Mouse (Mus musculus) ovary, postnatal 36 days (tissue): ENCODE results near the gene Vwa7.

Experiments
- DNase-seq: peaks from one replicate; pipeline ENCODE4 v3.0.0; 2022; ENCODE audit warnings: low spot score, mixed read lengths

Gene Vwa7

DNA sequence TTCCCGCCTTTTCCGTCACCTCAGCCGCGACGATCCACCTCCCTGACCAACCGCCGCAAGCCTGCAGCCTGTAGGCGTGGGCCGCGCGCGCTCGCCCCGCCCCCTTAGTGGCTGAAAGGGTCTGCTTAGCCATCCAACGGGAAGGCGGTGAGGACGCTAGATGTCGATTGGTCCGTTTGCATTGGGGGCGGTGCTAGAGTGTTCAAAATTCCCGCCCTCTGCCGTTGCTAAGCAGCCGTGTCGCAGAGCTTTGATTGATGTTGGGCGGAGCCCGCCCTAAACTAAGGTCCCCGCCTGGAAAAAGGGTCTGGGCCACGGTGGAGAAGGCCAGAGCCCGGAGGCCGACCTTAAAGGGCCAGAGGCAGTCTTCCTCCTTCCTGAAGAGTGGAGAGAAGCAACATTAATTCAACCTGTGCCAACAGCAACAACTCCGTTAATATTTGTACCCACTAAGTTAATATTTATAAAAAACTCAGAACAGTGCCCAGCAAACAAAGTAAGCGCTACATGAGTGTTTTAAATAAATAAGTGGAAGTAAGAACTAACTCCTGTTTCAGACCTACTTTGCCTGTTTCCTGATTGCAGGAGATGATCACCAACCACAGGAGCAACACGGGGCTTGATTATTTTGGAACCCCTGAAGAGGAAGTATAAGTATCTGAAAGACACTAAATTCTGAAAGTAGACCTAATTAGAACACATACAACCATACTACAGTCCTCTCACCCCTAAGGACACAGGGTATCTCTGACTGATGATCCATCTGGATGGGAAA, 30.5 kb downstream of the Vwa7 start, which contains the start of gene Msh5:
Gene Msh5, minus strand, starts transcription at position 65 of the 775 bp plus-strand sequence.
- peak; percentile 95 for DNase-seq

DNA sequence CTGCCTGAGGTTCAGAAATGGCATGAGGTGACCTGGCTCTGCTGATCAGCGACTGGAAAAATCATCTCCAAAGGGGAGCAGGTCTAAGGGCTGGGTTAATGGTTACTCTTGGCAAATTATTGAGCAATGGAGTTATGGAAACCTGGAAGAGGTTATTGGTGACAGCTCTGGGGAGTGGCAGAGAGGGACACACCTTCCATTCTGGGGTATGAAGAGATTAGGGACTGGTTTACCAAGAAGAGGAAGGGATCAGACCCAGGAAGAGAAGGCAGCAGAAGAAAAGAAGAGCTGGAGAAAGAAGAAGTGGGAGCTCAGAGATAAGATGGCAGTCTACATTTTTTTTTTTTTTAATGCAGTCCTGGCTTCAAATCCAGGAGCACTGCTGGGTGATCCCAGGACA, 31.3 kb downstream of the Vwa7 start:
- no peak for DNase-seq

DNA sequence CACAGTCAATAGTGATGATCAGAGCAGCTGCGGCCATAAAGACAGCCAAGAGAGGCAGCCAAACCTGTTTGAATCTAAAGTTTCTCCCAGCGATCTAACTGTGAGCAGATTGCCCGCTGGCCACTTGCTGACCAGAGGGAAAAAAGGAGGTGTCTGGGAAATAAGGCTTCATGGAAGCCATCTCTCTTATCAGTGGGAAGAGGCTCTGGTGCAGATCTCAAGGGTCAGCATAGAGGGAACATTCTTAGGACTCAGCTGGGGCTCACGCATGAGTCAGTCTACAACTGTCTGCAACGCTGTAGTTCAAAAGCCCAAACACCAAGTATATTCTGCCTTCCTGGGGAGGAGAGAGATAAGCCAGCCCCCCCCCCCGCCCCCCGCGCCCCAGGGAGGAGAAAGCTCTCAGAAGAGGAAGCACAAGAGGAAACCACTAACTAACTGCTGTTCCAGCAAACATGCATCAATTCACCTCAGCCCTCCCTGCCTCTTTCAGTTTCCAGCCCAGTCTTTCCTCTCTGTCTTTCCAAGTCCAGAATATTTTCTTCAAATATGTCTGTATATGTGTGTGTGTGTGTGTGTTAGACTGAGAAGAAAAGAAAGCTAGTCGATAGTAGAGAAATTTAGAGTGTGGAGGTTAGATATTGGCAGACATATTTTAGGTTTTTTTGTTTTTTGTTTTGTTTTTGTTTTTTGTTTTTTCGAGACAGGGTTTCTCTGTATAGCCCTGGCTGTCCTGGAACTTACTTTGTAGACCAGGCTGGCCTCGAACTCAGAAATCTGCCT, 32.0 kb downstream of the Vwa7 start:
- DNase-seq: no peak

GRCm38 (mm10) chr17:35048932-35049440, 32.6 kb downstream of the Vwa7 start:
- DNase-seq: no peak

- peak; percentile 45 for DNase-seq
Observed at GRCm38 (mm10) chr17:35049561-35050016, 33.2 kb downstream of the Vwa7 start, which contains the start of gene Clic1. TSS of gene Clic1 (plus strand) at chr17:35049966.

GRCm38 (mm10) chr17:35050126-35050750, 33.9 kb downstream of the Vwa7 start:
- peak; percentile 78 for DNase-seq

- peak; percentile 57 for DNase-seq
Observed at GRCm38 (mm10) chr17:35051156-35052086, 35.0 kb downstream of the Vwa7 start.

DNA sequence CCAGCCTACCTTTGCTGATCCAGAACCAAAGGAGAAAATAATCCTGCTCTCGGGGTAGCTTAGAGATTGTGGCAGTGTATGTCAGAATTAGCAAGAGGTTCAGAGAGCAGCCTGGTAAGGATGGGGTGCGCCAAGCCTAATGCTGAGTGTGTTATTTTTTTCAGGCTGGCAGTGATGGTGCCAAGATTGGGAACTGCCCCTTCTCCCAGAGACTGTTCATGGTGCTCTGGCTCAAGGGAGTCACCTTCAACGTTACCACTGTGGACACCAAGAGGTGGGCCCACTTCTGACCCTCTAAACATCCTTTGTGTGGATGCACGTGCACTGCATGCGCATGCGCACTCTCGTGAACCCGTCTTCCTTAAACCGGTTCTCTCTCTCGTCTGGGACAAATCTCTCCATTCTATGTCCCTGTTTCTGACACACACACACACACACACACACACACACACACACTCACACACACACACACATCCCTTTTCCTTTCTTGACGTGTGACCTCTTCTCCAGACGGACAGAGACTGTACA, 36.0 kb downstream of the Vwa7 start:
- no peak for DNase-seq

DNA sequence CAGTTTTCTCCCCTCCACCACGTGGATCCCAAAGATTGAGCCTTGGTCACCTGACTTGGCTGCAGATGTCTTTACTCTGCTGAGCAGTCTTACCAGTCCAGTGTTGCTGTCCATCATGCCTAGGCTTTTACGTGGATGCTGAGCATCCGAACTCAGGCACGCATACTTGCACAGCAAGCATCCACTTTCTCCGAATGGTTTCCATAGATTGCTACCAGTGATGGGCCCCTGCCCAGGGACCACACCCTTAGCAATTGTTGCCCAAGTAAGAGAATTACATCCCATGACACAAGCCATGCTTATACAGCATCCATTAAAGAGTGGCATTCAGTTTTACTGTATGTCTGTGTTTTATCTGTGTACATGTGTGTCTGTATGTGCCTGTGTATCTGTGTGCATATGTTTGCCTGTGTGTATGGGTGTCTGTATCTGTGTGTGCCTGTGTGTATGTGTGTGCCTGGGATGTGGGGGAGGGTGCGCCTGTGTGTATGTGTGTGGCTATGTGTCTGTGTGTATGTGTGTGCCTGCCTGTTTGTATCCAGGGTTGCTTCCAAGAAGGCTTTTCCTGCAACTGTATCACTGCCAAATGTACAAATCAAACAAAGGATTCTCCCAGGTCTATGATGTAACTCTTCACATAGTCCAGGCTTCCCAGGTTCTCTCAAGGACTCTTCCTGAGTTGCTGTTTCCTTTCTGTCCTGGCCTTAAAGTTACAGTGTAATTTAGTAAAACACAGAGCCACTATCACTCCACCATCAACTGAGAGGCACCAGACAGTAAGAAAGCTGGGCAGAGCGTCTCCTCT, 39.5 kb downstream of the Vwa7 start:
- DNase-seq: no peak

DNA sequence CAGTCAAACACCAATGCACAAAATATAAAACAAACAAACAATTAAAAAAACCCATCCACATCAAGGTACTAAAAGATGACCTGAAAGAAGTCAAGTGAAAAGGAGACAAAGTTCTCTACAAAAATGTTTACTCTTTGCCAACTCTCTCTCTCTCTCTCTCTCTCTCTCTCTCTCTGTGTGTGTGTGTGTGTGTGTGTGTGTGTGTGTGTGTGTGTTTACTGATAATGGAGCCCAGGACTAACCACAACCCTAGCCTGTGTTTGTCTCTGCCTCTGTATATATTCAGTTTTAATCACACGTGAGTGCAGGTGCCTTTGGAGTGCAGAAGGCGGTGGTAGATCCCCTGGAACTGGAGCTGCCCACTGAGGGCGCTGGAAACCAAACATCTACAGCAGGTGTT, 40.7 kb downstream of the Vwa7 start:
- DNase-seq: no peak

DNA sequence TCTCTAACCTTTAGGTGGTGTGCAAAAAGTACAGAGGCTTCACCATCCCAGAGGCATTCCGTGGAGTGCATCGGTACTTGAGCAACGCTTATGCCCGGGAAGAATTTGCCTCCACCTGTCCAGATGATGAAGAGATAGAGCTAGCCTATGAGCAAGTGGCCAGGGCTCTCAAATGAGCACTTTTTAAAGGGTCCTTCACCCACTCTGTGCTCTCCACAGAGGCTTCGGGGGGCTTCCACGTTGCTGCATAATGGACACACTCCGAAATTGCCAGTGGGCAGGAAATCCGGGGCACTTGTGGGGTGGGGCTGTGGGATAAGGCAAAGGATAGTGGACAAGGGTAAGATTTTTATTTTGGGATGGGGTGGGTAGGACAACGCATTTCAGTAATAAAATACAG, 41.9 kb downstream of the Vwa7 start:
- no peak for DNase-seq

- peak; percentile 88 for DNase-seq
Observed at GRCm38 (mm10) chr17:35058911-35059892, 42.8 kb downstream of the Vwa7 start, which contains the start of gene Ddah2. TSS of gene Ddah2 (plus strand) at chr17:35059035.

DNA sequence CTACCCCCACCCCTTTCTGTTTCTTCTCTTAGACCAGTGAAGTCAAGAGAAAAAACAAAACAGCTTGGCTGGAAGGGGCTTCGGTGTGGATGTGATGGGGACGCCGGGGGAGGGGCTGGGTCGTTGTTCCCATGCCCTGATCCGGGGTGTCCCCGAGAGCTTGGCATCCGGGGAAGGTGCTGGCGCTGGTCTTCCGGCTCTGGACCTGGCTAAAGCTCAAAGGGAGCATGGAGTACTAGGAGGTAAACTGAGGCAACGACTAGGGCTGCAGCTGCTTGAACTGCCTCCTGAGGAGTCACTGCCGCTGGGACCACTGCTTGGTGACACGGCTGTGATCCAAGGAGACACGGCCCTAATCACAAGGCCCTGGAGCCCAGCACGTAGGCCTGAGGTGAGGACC, 43.7 kb downstream of the Vwa7 start:
- no peak for DNase-seq

DNA sequence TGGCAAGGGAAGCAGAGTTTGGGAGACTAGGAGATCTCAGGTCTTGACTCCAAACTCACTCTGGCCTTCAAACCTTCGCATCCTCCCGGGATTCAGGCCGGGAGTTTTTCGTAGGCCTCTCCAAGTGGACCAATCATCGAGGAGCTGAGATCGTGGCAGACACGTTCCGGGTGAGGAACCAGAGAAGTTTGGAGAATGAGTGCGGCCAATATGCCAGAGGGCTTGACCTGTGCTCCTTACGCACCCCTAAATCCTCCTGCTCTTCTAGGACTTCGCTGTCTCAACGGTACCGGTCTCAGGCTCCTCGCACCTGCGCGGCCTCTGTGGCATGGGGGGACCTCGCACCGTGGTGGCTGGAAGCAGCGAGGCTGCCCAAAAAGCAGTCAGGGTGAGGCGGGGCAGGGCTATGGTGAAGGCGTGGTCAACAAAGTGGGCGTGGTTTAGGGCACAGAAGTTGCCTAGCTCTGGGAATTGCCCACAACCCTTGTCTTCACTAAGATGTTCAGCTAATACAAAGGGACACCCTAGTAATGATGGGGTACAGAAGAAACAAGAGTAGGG, 44.4 kb downstream of the Vwa7 start:
- no peak for DNase-seq

DNA sequence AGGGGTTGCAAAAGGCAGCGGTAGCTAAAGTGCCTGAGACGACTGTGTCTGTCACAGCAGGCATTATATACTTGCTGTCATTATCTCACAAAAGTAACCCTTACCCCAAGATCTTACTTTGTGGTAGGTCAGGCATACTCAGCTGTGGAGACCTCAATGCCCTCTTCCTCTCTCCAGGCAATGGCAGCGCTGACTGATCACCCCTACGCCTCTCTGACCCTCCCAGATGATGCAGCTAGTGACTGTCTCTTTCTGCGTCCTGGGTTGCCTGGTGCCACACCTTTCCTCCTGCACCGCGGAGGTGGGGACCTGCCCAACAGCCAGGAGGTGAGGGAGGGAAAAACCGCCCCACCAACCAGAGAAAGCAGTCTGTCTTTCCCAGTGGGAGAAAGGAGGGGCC, 44.9 kb downstream of the Vwa7 start:
- no peak for DNase-seq

- no peak for DNase-seq
Observed at GRCm38 (mm10) chr17:35063466-35063865, 47.1 kb downstream of the Vwa7 start.

DNA sequence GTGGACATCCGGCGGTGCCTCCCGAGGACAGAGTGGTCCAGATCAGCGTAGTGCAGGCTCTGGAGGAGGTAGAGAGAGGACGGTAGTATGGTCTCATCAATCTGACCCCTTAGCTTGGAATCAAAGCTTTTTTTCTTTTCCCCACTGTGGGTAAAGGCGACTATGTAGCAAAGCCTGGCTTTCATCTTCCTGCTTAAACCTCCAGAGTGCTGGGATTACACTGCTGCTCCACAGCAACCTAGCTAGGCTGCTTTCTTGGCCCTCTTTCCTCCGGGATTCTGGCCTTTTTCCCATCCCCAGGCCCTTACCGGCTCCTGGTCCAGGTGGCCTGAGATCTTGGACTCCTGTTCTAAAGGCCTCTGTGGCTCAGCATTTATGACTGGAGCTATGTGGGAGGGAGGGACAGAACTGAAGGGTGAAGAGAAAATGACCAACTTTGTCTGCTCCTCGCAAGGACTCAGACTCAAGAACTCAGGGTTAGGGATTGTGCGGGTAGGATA, 48.0 kb downstream of the Vwa7 start:
- no peak for DNase-seq
